In genomic region chr10:93151775-93152174, GRCm38 (mm10) we compare ENCODE assay signal across 17 mouse cellular contexts.
"Had no signal": no experiment of that assay in that cellular context is flagged by ENCODE, and none has a peak within 500 bp of the region (broad histone marks: within the 10 kb centered on the region; RNA-seq: fewer than 3 reads in every experiment).

No protein-coding gene starts in this region.

- H3K4me3 ChIP-seq: layer of hippocampus, adult 2 months; limb, embryonic 12.5 days; liver, embryonic 13.5 days; lung, embryonic 15.5 days; megakaryocyte, embryonic 14.5 days; midbrain, embryonic 12.5 days; neural tube, embryonic 15.5 days had no signal

- H3K4me2 ChIP-seq: limb, embryonic 12.5 days; liver, embryonic 13.5 days; lung, embryonic 15.5 days; midbrain, embryonic 12.5 days; neural tube, embryonic 15.5 days had no signal

- ATAC-seq: liver, postnatal 0 days had no signal

- H3K4me1 ChIP-seq: limb, embryonic 12.5 days; midbrain, embryonic 12.5 days; neural tube, embryonic 15.5 days had no signal

- H3K27ac ChIP-seq: kidney, postnatal 0 days; layer of hippocampus, adult 2 months; limb, embryonic 12.5 days; liver, embryonic 13.5 days; lung, embryonic 15.5 days; macrophage; midbrain, embryonic 12.5 days; neural tube, embryonic 15.5 days had no signal

- H3K9me3 ChIP-seq: limb, embryonic 12.5 days; liver, embryonic 13.5 days; lung, embryonic 15.5 days; midbrain, embryonic 12.5 days; neural tube, embryonic 15.5 days had no signal

- H3K27me3 ChIP-seq: limb, embryonic 12.5 days; liver, embryonic 13.5 days; lung, embryonic 15.5 days; megakaryocyte, embryonic 14.5 days; midbrain, embryonic 12.5 days; neural tube, embryonic 15.5 days had no signal

- H3K9ac ChIP-seq: limb, embryonic 12.5 days; liver, embryonic 13.5 days; liver, postnatal 0 days; lung, embryonic 15.5 days; midbrain, embryonic 12.5 days; neural tube, embryonic 15.5 days had no signal

- DNase-seq: kidney, adult 9 months; kidney, postnatal 4 days; liver; liver, embryonic 13.5 days; liver, postnatal 0 days; right cerebral cortex, adult 18-20 months; right cerebral cortex, postnatal 25 days; thymus, adult 18-20 months; thymus, postnatal 14 days had no signal

- H3K36me3 ChIP-seq: limb, embryonic 12.5 days; liver, embryonic 13.5 days; lung, embryonic 15.5 days; midbrain, embryonic 12.5 days; neural tube, embryonic 15.5 days had no signal
